Comparison of ENCODE assay signal across 32 mouse cellular contexts in genomic region chr2:152629239-152629638, GRCm38 (mm10). TPM values are rescaled to one million over a fixed set of nuclear protein-coding genes. Genes with fewer than 3 reads are reported as not detected.
DNase-seq lines count a peak whose midpoint lies in the region; ATAC-seq and TF ChIP-seq lines count a peak whose summit lies in the region.
"Had no signal": no experiment of that assay in that cellular context is flagged by ENCODE, and none has a peak within 500 bp of the region (broad histone marks: within the 10 kb centered on the region; RNA-seq: fewer than 3 reads in every experiment).

No protein-coding gene starts in this region.

- no peak for DNase-seq in heart, adult 8-10 months (ENCODE audit: low spot score)
- no peak for DNase-seq in kidney, postnatal 36 days
- DNase-seq in left cerebral cortex, adult 11 months (ENCODE audit: low spot score), result no peak
- DNase-seq: adrenal gland, adult 8-10 months; cerebellum, adult 18-20 months; cerebellum, postnatal 36 days; embryo, embryonic 11 days; heart, postnatal 4 days; kidney, adult 8-10 months; liver, embryonic 13.5 days; lung, embryonic 14.5 days; lung, postnatal 4 days; midbrain, embryonic 14.5 days; right cerebral cortex, postnatal 14 days; thymus, postnatal 14 days had no signal

- no peaks in the 10 kb centered on the region for H3K9me3 ChIP-seq in heart, embryonic 15.5 days (replicated peaks)
- H3K9me3 ChIP-seq in kidney, embryonic 16.5 days (ENCODE audit: low read length), result no peaks in the 10 kb centered on the region
- no peaks in the 10 kb centered on the region for H3K9me3 ChIP-seq in stomach, embryonic 16.5 days (replicated peaks; ENCODE audit: control insufficient read depth, low read length)
- H3K9me3 ChIP-seq: embryonic facial prominence, embryonic 13.5 days; forebrain, embryonic 12.5 days; liver, embryonic 13.5 days; neural tube, embryonic 12.5 days had no signal

- no peak overlapping the region for H3ac ChIP-seq in myocyte (ENCODE audit: control insufficient read depth, insufficient read length)

- H3K27ac ChIP-seq in heart, embryonic 15.5 days, result no peak overlapping the region
- H3K27ac ChIP-seq in kidney, embryonic 16.5 days (ENCODE audit: low read length), result peak overlapping the region; percentile 31; the same call in 1 of the 2 replicates
- H3K27ac ChIP-seq in stomach, embryonic 16.5 days (ENCODE audit: low read length), result no peak overlapping the region
- H3K27ac ChIP-seq: embryonic facial prominence, embryonic 13.5 days; forebrain, embryonic 12.5 days; hindbrain, embryonic 14.5 days; layer of hippocampus, adult 2 months; liver, embryonic 13.5 days; neural tube, embryonic 12.5 days had no signal

- peaks cover 30% of the 10 kb centered on the region for H3K4me1 ChIP-seq in heart, embryonic 15.5 days (replicated peaks)
- peaks cover 62% of the 10 kb centered on the region for H3K4me1 ChIP-seq in kidney, embryonic 16.5 days (ENCODE audit: insufficient read depth, low read length)
- peaks cover 21% of the 10 kb centered on the region for H3K4me1 ChIP-seq in stomach, embryonic 16.5 days (ENCODE audit: control insufficient read depth, insufficient read depth, low read length)

- peak overlapping the region; percentile 1; the same call in 1 of the 2 replicates for H3K4me3 ChIP-seq in heart, embryonic 15.5 days
- peak overlapping the region; percentile 60 for H3K4me3 ChIP-seq in kidney, embryonic 16.5 days (ENCODE audit: low read length)
- peak overlapping the region; percentile 87 for H3K4me3 ChIP-seq in myocyte
- peak overlapping the region; percentile 62; the same call in 1 of the 2 replicates for H3K4me3 ChIP-seq in stomach, embryonic 16.5 days (replicated peaks; ENCODE audit: low read length)
- H3K4me3 ChIP-seq: embryonic facial prominence, embryonic 13.5 days; erythroblast, embryonic 14.5 days; forebrain, embryonic 12.5 days; layer of hippocampus, adult 2 months; liver, embryonic 13.5 days; neural tube, embryonic 12.5 days had no signal

- H3K27me3 ChIP-seq in heart, embryonic 15.5 days, result peaks cover 32% of the 10 kb centered on the region
- H3K27me3 ChIP-seq in kidney, embryonic 16.5 days (ENCODE audit: insufficient read depth, low read length), result peaks cover 5% of the 10 kb centered on the region; the same call in 1 of the 2 replicates
- no peaks in the 10 kb centered on the region for H3K27me3 ChIP-seq in myocyte (ENCODE audit: control insufficient read depth, insufficient read depth, insufficient read length)
- H3K27me3 ChIP-seq in stomach, embryonic 16.5 days (ENCODE audit: control insufficient read depth, insufficient read depth, low read length), result peaks cover 14% of the 10 kb centered on the region

- H3K4me2 ChIP-seq in heart, embryonic 15.5 days, result peak overlapping the region; percentile 85
- H3K4me2 ChIP-seq in kidney, embryonic 16.5 days (replicated peaks; ENCODE audit: low read depth, low read length), result peak overlapping the region; percentile 74
- H3K4me2 ChIP-seq in myocyte (ENCODE audit: low read depth), result peak overlapping the region; percentile 85
- peak overlapping the region; percentile 68 for H3K4me2 ChIP-seq in stomach, embryonic 16.5 days (ENCODE audit: low read depth, low read length)
- H3K4me2 ChIP-seq: embryonic facial prominence, embryonic 13.5 days; forebrain, embryonic 12.5 days; hindbrain, embryonic 14.5 days; liver, embryonic 13.5 days; neural tube, embryonic 12.5 days had no signal

- no peak for ATAC-seq in heart, embryonic 15.5 days (replicated peaks; ENCODE audit: insufficient number of reproducible peaks, insufficient read depth, low FRiP score, low read depth)
- no peak for ATAC-seq in kidney, embryonic 16.5 days (ENCODE audit: low FRiP score, low TSS enrichment)
- ATAC-seq in stomach, embryonic 16.5 days (ENCODE audit: insufficient read depth, low FRiP score), result no peak
- ATAC-seq: activated CD4-positive, CD25-positive, alpha-beta regulatory T cell, adult 4 months; inflammation-experienced regulatory T-cells, adult 6 months had no signal

- WGBS in heart, embryonic 15.5 days, result 48% methylated on average over 3 of the region's 3 CpGs
- WGBS in kidney, embryonic 16.5 days, result 21% methylated on average over 3 of the region's 3 CpGs
- 34% methylated on average over 3 of the region's 3 CpGs for WGBS in stomach, embryonic 16.5 days

- no peak for TF ChIP-seq POLR2A in myocyte (IDR thresholded peaks at IDR 0.05; ENCODE audit: insufficient read length, low read depth)

- 0 out of 2 replicates have a peak overlapping the region, but pooled peaks have one; percentile 9 for H3K9ac ChIP-seq in heart, embryonic 15.5 days
- peak overlapping the region; percentile 74 for H3K9ac ChIP-seq in kidney, embryonic 16.5 days (replicated peaks; ENCODE audit: low read length)
- no peak overlapping the region for H3K9ac ChIP-seq in stomach, embryonic 16.5 days (ENCODE audit: low read length)
- H3K9ac ChIP-seq: embryonic facial prominence, embryonic 13.5 days; forebrain, embryonic 12.5 days; hindbrain, embryonic 14.5 days; liver, embryonic 13.5 days; lung, embryonic 14.5 days; neural tube, embryonic 12.5 days had no signal

- H3K79me2 ChIP-seq in myocyte (ENCODE audit: control insufficient read depth, insufficient read depth), result peaks cover 23% of the 10 kb centered on the region

- H3K36me3 ChIP-seq in heart, embryonic 15.5 days, result no peaks in the 10 kb centered on the region
- H3K36me3 ChIP-seq in kidney, embryonic 16.5 days (ENCODE audit: insufficient read depth, low read length), result peaks cover 21% of the 10 kb centered on the region
- H3K36me3 ChIP-seq in myocyte (ENCODE audit: control insufficient read depth, insufficient read depth), result no peaks in the 10 kb centered on the region
- no peaks in the 10 kb centered on the region for H3K36me3 ChIP-seq in stomach, embryonic 16.5 days (ENCODE audit: control insufficient read depth, insufficient read depth, low read length)
- H3K36me3 ChIP-seq: embryonic facial prominence, embryonic 13.5 days; forebrain, embryonic 12.5 days; liver, embryonic 13.5 days; neural tube, embryonic 12.5 days had no signal

TF ChIP-seq in myocyte, 11 proteins besides CTCF, POLR2A, EP300 and RAD21:
- TF ChIP-seq MYOD1 (IDR thresholded peaks at IDR 0.05; ENCODE audit: control insufficient read depth in 1 of 3, insufficient read length in 2 of 3, low read depth in 2 of 3) (no peak), TCF3 (IDR thresholded peaks at IDR 0.05; ENCODE audit: insufficient read length, low read depth) (no peak), POLR2AphosphoS2 (IDR thresholded peaks at IDR 0.05; ENCODE audit: insufficient read length, low read depth) (no peak), USF1 (IDR thresholded peaks at IDR 0.05; ENCODE audit: low read depth) (no peak), MAX (IDR thresholded peaks at IDR 0.05; ENCODE audit: low read depth) (no peak), SRF (IDR thresholded peaks at IDR 0.05; ENCODE audit: control insufficient read depth, insufficient read length, low read depth) (no peak), REST (IDR thresholded peaks at IDR 0.05; ENCODE audit: insufficient read depth, insufficient read length) (no peak), CEBPB (IDR thresholded peaks at IDR 0.05; ENCODE audit: insufficient read depth, poor library complexity, severe bottlenecking) (no peak), TCF12 (IDR thresholded peaks at IDR 0.05; ENCODE audit: insufficient read depth, poor library complexity, severe bottlenecking) (no peak), MYOG (IDR thresholded peaks at IDR 0.05; ENCODE audit: control insufficient read depth in 1 of 3, insufficient read depth in 1 of 3, insufficient read length in 2 of 3, low read depth in 2 of 3) (no peak), E2F4 (IDR thresholded peaks at IDR 0.05; ENCODE audit: insufficient read depth) (no peak)

RNA-seq across cellular contexts. Expression of gene Rem1, which starts 2.5 kb away (rescaled TPM):
- 12.1 and 12.7 TPM in 2 replicates for polyA plus RNA-seq in heart, embryonic 15.5 days (2015; fragmentation: Nextera tagmentation; extraction: Ambion mirVana)
- total RNA-seq in heart, adult 8-10 months (2022), result 1 to 10 TPM; 5.1 to 5.6 (median 5.2) TPM
- polyA plus RNA-seq in kidney, embryonic 16.5 days (2015; fragmentation: Nextera tagmentation; extraction: Ambion mirVana), result 59.1 and 62.6 TPM in 2 replicates
- polyA plus RNA-seq in myocyte (2012; fragmentation: generic; extraction: Trizol), result 28.3 TPM
- polyA plus RNA-seq in stomach, embryonic 16.5 days (2015; fragmentation: Nextera tagmentation; extraction: Ambion mirVana), result 20.0 and 20.6 TPM in 2 replicates
- total RNA-seq: megakaryocyte-erythroid progenitor cell, adult 5-6 weeks had no signal
- polyA plus RNA-seq: activated CD4-positive, CD25-positive, alpha-beta regulatory T cell, adult 4 months; erythroblast, embryonic 14.5 days; inflammation-experienced regulatory T-cells, adult 6 months had no signal

RNA-seq across cellular contexts. Expression of gene Defb25, which starts 6.4 kb away (rescaled TPM):
- polyA plus RNA-seq in heart, embryonic 15.5 days (2015; fragmentation: Nextera tagmentation; extraction: Ambion mirVana), result 0.77 and 0.86 TPM in 2 replicates
- not detected for total RNA-seq in heart, adult 8-10 months (2022)
- polyA plus RNA-seq in kidney, embryonic 16.5 days (2015; fragmentation: Nextera tagmentation; extraction: Ambion mirVana), result 24.4 and 31.8 TPM in 2 replicates
- 8.8 TPM for polyA plus RNA-seq in myocyte (2012; fragmentation: generic; extraction: Trizol)
- 0.62 and 1.4 TPM in 2 replicates for polyA plus RNA-seq in stomach, embryonic 16.5 days (2015; fragmentation: Nextera tagmentation; extraction: Ambion mirVana)
- total RNA-seq: heart, postnatal 4 days; layer of hippocampus, adult 2 months; layer of hippocampus, postnatal 25 days; left cerebral cortex, postnatal 10 days; megakaryocyte-erythroid progenitor cell, adult 5-6 weeks had no signal
- polyA plus RNA-seq: activated CD4-positive, CD25-positive, alpha-beta regulatory T cell, adult 4 months; embryonic facial prominence, embryonic 13.5 days; erythroblast, embryonic 14.5 days; forebrain, embryonic 12.5 days; hindbrain, embryonic 14.5 days; limb, embryonic 11.5 days; liver, embryonic 13.5 days; midbrain, embryonic 14.5 days; neural tube, embryonic 12.5 days had no signal

RNA-seq across cellular contexts. Expression of gene Defb36, which starts 25.1 kb away (rescaled TPM):
- not detected in 2 replicates for polyA plus RNA-seq in heart, embryonic 15.5 days (2015; fragmentation: Nextera tagmentation; extraction: Ambion mirVana)
- not detected for total RNA-seq in heart, adult 8-10 months (2022)
- polyA plus RNA-seq in kidney, embryonic 16.5 days (2015; fragmentation: Nextera tagmentation; extraction: Ambion mirVana), result 0.51 and 0.86 TPM in 2 replicates
- polyA plus RNA-seq in myocyte (2012; fragmentation: generic; extraction: Trizol), result not detected
- not detected in 2 replicates for polyA plus RNA-seq in stomach, embryonic 16.5 days (2015; fragmentation: Nextera tagmentation; extraction: Ambion mirVana)
- total RNA-seq: gastrocnemius, postnatal 4 days; heart, postnatal 4 days; layer of hippocampus, adult 2 months; layer of hippocampus, postnatal 25 days; left cerebral cortex, postnatal 10 days; megakaryocyte-erythroid progenitor cell, adult 5-6 weeks had no signal
- polyA plus RNA-seq: activated CD4-positive, CD25-positive, alpha-beta regulatory T cell, adult 4 months; embryonic facial prominence, embryonic 13.5 days; erythroblast, embryonic 14.5 days; forebrain, embryonic 12.5 days; hindbrain, embryonic 14.5 days; inflammation-experienced regulatory T-cells, adult 6 months; limb, embryonic 11.5 days; liver, embryonic 13.5 days; lung, embryonic 14.5 days; midbrain, embryonic 14.5 days; neural tube, embryonic 12.5 days had no signal

RNA-seq across cellular contexts. Expression of gene Defb45, which starts 30.0 kb away (rescaled TPM):
- not detected in 2 replicates for polyA plus RNA-seq in heart, embryonic 15.5 days (2015; fragmentation: Nextera tagmentation; extraction: Ambion mirVana)
- not detected for total RNA-seq in heart, adult 8-10 months (2022)
- not detected in 2 replicates for polyA plus RNA-seq in kidney, embryonic 16.5 days (2015; fragmentation: Nextera tagmentation; extraction: Ambion mirVana)
- polyA plus RNA-seq in myocyte (2012; fragmentation: generic; extraction: Trizol), result 0.30 TPM
- not detected in 2 replicates for polyA plus RNA-seq in stomach, embryonic 16.5 days (2015; fragmentation: Nextera tagmentation; extraction: Ambion mirVana)
- total RNA-seq: adrenal gland, adult 8-10 months; gastrocnemius, postnatal 4 days; heart, postnatal 4 days; layer of hippocampus, adult 2 months; layer of hippocampus, postnatal 25 days; left cerebral cortex, postnatal 10 days; megakaryocyte-erythroid progenitor cell, adult 5-6 weeks had no signal
- polyA plus RNA-seq: activated CD4-positive, CD25-positive, alpha-beta regulatory T cell, adult 4 months; embryonic facial prominence, embryonic 13.5 days; erythroblast, embryonic 14.5 days; forebrain, embryonic 12.5 days; hindbrain, embryonic 14.5 days; inflammation-experienced regulatory T-cells, adult 6 months; limb, embryonic 11.5 days; liver, embryonic 13.5 days; lung, embryonic 14.5 days; midbrain, embryonic 14.5 days; neural tube, embryonic 12.5 days had no signal

RNA-seq across cellular contexts. Expression of gene H13, which starts 40.0 kb away (rescaled TPM):
- polyA plus RNA-seq in heart, embryonic 15.5 days (2015; fragmentation: Nextera tagmentation; extraction: Ambion mirVana), result 70.6 and 86.1 TPM in 2 replicates
- total RNA-seq in heart, adult 8-10 months (2022), result 10 to 100 TPM; 34.4 to 36.3 (median 35.1) TPM
- polyA plus RNA-seq in kidney, embryonic 16.5 days (2015; fragmentation: Nextera tagmentation; extraction: Ambion mirVana), result 158 and 159 TPM in 2 replicates
- 190 TPM for polyA plus RNA-seq in myocyte (2012; fragmentation: generic; extraction: Trizol)
- polyA plus RNA-seq in stomach, embryonic 16.5 days (2015; fragmentation: Nextera tagmentation; extraction: Ambion mirVana), result 121 and 128 TPM in 2 replicates

Comparison
In these comparisons a context has a peak if more than half of its experiments do, and no peak if none do; other contexts are left out.
1. H3K4me3 ChIP-seq: peak in every context shown above with its lines; median percentile 87 in myocyte; 62 in stomach, embryonic 16.5 days; 60 in kidney, embryonic 16.5 days; 1 in heart, embryonic 15.5 days.